Mouse (Mus musculus) frontal cortex, postnatal 10 days (tissue): Measurements from ENCODE around the gene Hip1r.

ENCODE experiments used
- DNase-seq, 2 experiments: peaks; one replicate each; pipeline ENCODE4 v3.0.0; 2022; ENCODE audit warnings: low spot score in 2 of 2, mixed read lengths in 1 of 2

Hip1r gene

GRCm38 (mm10) chr5:124016291-124016821, 42.9 kb downstream of the Hip1r start:
- DNase-seq: no peak

DNA sequence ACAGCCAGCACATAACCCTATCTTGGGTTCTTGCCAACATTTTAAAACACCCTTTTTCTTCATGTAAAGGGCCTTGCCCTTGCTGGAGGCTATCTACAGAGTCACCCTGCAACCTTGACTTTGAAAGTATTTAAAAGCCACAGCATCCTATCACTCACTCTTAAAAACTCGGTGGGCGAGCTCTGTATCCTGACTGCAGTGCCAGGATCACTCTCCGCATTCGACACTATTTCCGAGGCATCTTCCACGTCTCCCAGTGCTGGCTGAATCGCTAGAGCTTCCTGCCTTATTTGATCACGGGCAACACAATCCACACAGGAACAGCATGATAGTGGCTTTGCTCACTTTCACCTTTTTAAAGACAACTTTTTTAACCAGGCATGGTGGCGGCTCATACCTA, 44.5 kb downstream of the Hip1r start:
- DNase-seq: no peak

DNA sequence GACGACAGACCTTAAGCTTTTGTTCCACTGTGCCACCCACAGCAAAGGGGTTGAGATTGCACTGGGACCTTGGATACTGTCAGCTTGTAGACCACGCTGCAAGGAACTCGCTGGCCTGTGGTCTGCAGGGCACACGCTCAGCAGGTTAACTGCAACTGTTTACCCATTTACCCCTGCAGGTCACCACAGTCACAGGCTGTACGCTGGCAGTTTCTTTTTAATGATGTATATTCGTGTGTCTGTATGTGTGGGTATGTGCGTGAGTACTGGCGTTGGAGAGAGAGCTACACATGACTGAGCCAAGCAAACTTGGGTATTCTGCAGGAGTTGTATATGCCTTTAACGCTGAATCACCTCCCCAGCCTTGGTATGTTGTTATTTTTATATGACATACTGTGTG, 45.2 kb downstream of the Hip1r start:
- DNase-seq: no peak

GRCm38 (mm10) chr5:124019348-124020216, 46.2 kb downstream of the Hip1r start:
- peak; percentile 76 to 85 for DNase-seq

GRCm38 (mm10) chr5:124021148-124021547, 47.7 kb downstream of the Hip1r start:
- no peak for DNase-seq

GRCm38 (mm10) chr5:124021701-124022100, 48.3 kb downstream of the Hip1r start:
- no peak for DNase-seq

GRCm38 (mm10) chr5:124022365-124022764, 48.9 kb downstream of the Hip1r start:
- no peak for DNase-seq

GRCm38 (mm10) chr5:124024677-124025076, 51.2 kb downstream of the Hip1r start:
- no peak for DNase-seq

DNA sequence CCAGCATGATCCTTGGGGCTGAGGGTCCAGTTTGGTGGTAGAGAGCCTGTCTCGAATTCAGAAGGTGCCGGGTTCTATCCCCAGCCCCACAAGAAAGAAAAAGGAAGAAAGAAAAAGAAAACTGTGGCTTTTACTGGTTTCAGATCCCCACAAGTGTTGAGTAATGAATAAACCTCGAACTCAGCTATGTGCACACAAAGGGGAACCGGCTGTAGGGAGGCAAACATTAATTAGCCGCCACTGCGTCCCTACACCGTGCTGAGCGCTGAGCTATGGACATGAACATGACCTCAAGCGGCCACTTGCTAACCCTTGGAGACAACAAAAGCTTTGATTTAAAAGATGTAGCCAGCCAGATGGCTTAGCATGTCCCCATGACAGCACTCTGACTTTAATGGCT, 51.7 kb downstream of the Hip1r start:
- no peak for DNase-seq

GRCm38 (mm10) chr5:124025587-124026441, 52.4 kb downstream of the Hip1r start:
- no peak for DNase-seq

- no peak for DNase-seq
Observed at GRCm38 (mm10) chr5:124026568-124026967, 53.1 kb downstream of the Hip1r start.

DNA sequence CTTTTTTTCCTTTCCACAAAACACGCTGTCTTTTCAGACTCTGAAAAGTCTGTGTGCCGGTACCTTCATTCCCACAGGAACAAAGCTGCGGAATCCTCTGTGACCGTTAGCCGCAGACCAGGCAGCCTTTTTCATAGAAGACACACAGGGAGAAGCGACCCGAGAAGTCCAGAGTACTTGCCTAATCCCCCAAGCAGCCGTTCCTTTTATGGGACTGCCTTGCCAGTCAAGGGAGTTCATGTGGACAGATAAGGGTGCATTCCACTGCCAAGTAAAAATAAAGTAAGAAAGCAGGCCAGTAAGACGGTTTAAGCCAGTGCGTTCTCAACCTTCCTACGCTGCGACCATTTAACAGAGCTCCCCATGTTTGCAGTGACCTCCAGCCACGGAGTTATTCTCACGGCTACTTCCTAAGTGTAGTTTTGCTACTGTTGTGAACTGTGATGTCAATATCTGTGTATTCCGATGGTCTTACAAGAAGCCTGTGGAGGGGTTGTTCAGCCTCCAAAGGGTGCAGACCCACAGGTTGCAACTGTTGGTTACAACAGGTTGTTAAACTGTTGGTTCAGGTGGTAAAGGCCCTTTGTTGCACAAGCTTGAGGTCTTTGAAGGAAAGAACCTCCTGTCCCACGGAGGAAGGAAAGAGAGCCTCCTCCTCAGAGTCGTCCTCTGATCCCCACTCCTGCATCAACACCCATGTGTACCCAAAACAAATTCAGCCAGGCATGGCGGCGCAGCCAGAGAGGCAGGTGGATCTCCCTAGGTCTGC, 54.5 kb downstream of the Hip1r start:
- DNase-seq: no peak

GRCm38 (mm10) chr5:124028680-124029079, 55.3 kb downstream of the Hip1r start:
- DNase-seq: no peak

GRCm38 (mm10) chr5:124029220-124030035, 56.0 kb downstream of the Hip1r start:
- DNase-seq: no peak

DNA sequence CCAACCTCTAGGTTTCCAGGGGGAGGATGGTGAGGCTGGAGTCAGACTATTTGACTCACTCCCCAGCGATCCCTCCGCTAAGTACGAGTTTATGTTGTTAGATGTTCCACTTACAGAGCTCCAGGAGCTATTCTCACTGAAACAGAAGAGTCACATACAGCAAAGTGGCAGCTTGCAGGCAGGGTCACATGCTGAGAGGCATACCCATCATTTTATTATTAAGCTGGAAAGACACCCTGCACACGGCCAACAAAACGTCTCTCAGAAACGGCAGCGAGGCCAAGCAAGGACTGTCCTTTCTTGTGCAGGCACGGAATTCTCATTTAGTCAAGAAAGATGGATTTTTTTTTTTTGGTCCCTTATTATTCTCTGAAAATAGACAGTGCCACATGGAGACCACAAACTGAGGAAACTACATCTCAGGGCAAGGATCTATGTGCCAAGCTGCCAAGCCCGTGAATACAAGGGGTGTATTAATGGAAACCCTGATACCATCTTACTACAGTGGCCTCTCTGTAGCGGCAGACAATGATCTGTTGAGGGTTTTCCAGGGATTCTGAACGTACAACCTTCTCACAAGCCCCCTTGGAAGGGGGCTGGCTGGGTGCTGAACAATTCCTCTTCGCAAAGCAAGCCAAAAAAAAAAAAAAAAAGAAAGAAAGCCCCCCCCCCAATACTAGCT, 57.1 kb downstream of the Hip1r start:
- no peak for DNase-seq

DNA sequence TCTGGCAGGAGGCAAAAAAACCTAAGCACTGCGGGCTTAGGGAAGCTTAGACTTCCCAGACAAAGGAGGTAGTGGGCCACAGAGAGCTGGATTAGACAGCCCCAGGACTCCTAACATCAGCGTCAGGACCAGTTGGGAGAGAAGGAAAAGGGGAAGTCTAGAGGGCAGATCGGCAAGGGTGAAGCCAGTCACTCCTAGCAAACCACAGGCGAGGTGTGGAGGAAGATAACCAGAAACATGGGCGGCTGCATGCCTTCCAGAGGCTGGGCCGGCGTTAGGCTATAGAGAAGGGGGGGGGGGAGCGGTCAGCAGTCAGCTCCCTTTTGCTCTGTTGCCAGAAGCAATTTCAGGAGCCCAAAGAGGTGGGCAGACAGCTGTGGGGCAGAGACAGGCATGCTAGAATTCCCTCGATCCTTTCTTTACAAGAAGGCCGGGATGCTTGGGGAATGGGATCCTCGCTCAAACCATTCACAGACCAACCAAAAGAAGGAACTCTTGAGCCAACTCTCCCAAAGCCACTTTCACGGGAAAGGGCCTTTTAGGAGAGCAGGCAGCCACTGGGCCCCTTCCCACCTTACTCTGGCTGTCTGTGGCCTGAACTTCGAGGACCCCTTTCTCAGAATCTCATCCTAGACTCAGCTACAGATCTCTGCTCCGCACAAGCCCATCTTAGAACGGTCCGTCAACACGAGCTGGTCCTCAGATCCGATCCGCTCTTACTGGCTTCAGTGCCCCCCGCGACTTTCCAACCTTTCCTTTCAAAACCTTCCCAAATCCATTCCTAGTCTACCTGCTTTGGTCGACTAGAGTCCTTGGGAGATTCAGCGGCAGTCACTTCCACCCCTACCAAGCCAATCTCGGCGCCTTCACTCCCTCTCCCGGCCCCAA, 57.9 kb downstream of the Hip1r start:
- DNase-seq: no peak

DNA sequence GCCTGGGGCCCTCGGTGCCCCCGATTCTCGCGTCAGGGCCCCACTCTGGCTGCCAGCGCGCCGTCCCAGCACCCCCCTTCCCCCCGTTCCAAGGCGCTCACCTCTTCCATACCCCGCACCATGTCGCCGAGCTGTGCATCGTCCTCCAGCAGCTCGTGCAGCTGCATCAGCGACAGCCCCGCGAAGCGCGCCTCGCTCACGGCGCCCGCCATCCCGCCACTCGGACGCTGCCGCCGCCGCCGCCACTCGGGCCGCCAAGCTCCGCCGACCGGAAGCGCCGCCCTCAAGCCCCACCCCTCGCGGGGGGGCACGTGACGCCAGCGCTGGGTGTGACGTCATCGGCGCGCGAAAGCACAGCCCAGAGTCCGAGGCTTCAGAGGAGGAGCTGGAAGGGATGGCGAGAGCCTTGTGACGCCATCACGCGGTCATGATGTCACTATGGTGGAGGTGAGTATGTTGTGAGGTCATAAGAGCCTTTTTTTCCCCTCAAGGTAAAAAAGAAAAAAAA, 58.6 kb downstream of the Hip1r start, which contains the start of gene Vps37b:
TSS of gene Vps37b (minus strand) at position 270 of the 508 bp plus-strand sequence.
- peak; percentile 86 to 91 for DNase-seq

DNA sequence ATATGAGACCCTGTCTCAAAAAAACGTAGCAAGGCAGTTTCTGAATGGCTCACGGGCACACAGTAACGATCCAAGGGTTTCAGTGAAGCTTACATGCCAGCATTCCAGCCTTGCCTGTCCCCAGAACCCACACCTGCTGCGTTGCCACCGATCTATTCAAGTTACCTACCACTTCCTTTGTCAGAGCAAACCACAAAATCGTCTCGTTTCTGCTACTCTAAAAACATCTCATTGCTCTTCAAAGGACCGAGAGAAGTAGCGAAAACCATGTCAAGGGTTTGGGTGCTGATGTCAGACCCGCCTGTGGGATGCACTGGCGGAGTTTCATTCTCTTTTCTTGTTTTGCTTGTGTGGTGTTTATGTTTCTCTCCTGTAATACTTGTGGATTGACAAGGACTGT, 61.0 kb downstream of the Hip1r start:
- no peak for DNase-seq

- DNase-seq: no peak
Observed at GRCm38 (mm10) chr5:124035406-124035805, 62.0 kb downstream of the Hip1r start.
